Mouse (Mus musculus) CD4-positive naive resting alpha-beta T cell, adult 76 days (primary cell): Measurements from ENCODE around the gene Pnpla6. TPM values are rescaled to one million over a fixed set of nuclear protein-coding genes. Genes with fewer than 3 reads are reported as not detected.

ENCODE experiments used
- total RNA-seq: library from RNA; stranded (reverse); gene quantifications from one replicate; pipeline ENCODE4 v1.2.4, GENCODE M21; 2023

The Pnpla6 gene
- total RNA-seq = 46.8 TPM

GRCm38 (mm10) chr8:3515260-3515671 lies at the start of gene Pnpla6:
Gene Pnpla6, plus strand, starts transcription at chr8:3515384.

GRCm38 (mm10) chr8:3467006-3467885 lies 47.9 kb upstream of the Pnpla6 start, which contains the start of gene Pex11g:
Gene Pex11g, minus strand, starts transcription at chr8:3467680.

GRCm38 (mm10) chr8:3470562-3470961 lies 44.6 kb upstream of the Pnpla6 start, which contains the start of gene Tex45:
Gene Tex45, plus strand, starts transcription at chr8:3470862.

GRCm38 (mm10) chr8:3492901-3493844 lies 22.0 kb upstream of the Pnpla6 start, which contains the start of gene Zfp358:
Gene Zfp358, plus strand, starts transcription at chr8:3493138.

GRCm38 (mm10) chr8:3500235-3501090 lies 14.7 kb upstream of the Pnpla6 start, which contains the start of gene Mcoln1:
Gene Mcoln1, plus strand, starts transcription at chr8:3500457.

GRCm38 (mm10) chr8:3567641-3568371 lies 52.6 kb downstream of the Pnpla6 start, which contains the start of gene C330021F23Rik:
Gene C330021F23Rik, plus strand, starts transcription at chr8:3567990.

GRCm38 (mm10) chr8:3586993-3587390 lies 71.8 kb downstream of the Pnpla6 start, which contains the start of gene Camsap3:
Gene Camsap3, plus strand, starts transcription at chr8:3587293.

Other genes with a start within 250 kb of the Pnpla6 start
- gene Insr, start 235.8 kb upstream of the Pnpla6 start, total RNA-seq = 52.8 TPM
- 252 TPM for gene A430078G23Rik, start 162.0 kb upstream of the Pnpla6 start, total RNA-seq
- 257 TPM for gene Arhgef18, start 122.4 kb upstream of the Pnpla6 start, total RNA-seq
- gene Pex11g, start 47.7 kb upstream of the Pnpla6 start, total RNA-seq = 0.79 TPM
- 13.0 TPM for gene Tex45, start 44.5 kb upstream of the Pnpla6 start, total RNA-seq
- 4.0 TPM for gene Zfp358, start 22.2 kb upstream of the Pnpla6 start, total RNA-seq
- 68.8 TPM for gene Mcoln1, start 14.9 kb upstream of the Pnpla6 start, total RNA-seq
- not detected for gene C330021F23Rik, start 52.6 kb downstream of the Pnpla6 start, total RNA-seq
- not detected for gene Camsap3, start 71.9 kb downstream of the Pnpla6 start, total RNA-seq
- gene Xab2, start 105.9 kb downstream of the Pnpla6 start, total RNA-seq = 91.9 TPM
- gene Pet100, start 106.2 kb downstream of the Pnpla6 start, total RNA-seq = 32.2 TPM
- gene Pcp2, start 110.2 kb downstream of the Pnpla6 start, total RNA-seq = not detected
- gene Stxbp2, start 115.6 kb downstream of the Pnpla6 start, total RNA-seq = 186 TPM
- not detected for gene Retn, start 140.4 kb downstream of the Pnpla6 start, total RNA-seq
- gene Mcemp1, start 150.4 kb downstream of the Pnpla6 start, total RNA-seq = 0.38 TPM
- not detected for gene Fcor, start 157.0 kb downstream of the Pnpla6 start, total RNA-seq
- 14.5 TPM for gene Trappc5, start 160.9 kb downstream of the Pnpla6 start, total RNA-seq
- gene Fcer2a, start 178.8 kb downstream of the Pnpla6 start, total RNA-seq = 42.6 TPM
- gene Clec4g, start 205.3 kb downstream of the Pnpla6 start, total RNA-seq = not detected
- gene Cd209a, start 233.6 kb downstream of the Pnpla6 start, total RNA-seq = 2.2 TPM